Mouse (Mus musculus) olfactory bulb, adult 2 months (tissue): ENCODE results near the gene Lsamp.

Source experiments
- CTCF ChIP-seq: fragments of 200-500 bp; IDR thresholded peaks from 2 replicates; pipeline ENCODE4 v1.5.1; 2012; ENCODE audit warnings: low read depth, mild to moderate bottlenecking, low read length, moderate library complexity; ENCODE audit not compliant: insufficient read depth
- POLR2A ChIP-seq: fragments of 200-500 bp; IDR thresholded peaks from 2 replicates; pipeline ENCODE4 v1.6.1; 2012; ENCODE audit warnings: mild to moderate bottlenecking, low read depth, low read length, moderate library complexity; ENCODE audit not compliant: insufficient read depth

DNA sequence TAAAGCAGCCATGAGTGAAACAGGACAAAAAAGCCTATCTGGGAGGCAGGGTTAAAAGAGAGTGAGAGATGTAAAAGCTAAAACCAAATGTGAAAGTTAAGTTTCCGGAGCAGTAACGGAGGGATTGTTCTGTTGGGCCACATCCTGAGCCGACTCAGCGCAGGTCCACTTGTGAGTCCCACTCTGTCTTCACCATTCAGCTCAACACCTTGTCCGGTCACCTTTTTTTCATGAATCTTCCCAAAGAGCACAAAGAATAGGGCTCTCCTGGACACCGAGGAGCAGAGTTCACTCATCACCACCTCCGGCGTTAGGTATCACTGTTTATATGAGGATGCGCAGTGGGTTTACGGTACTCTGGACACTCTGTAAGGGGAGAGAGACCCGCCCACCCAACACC, 2196.3 kb downstream of the Lsamp start:
- no peak for TF ChIP-seq CTCF
- TF ChIP-seq POLR2A = no peak
